Mouse (Mus musculus) lung, postnatal 25 days (tissue): ENCODE data around the gene Bcas3.
A peak's percentile ranks its signal among the peaks of the same experiment; 100 is the strongest.
"Not testable (repeated sequence)": the region's sequence is repeated elsewhere in the genome, so short reads cannot be mapped to it uniquely, and the experiment has no call there.

Experiments
- DNase-seq: peaks from one replicate; pipeline ENCODE4 v3.0.0; 2022; ENCODE audit warnings: low spot score

Gene Bcas3

DNA sequence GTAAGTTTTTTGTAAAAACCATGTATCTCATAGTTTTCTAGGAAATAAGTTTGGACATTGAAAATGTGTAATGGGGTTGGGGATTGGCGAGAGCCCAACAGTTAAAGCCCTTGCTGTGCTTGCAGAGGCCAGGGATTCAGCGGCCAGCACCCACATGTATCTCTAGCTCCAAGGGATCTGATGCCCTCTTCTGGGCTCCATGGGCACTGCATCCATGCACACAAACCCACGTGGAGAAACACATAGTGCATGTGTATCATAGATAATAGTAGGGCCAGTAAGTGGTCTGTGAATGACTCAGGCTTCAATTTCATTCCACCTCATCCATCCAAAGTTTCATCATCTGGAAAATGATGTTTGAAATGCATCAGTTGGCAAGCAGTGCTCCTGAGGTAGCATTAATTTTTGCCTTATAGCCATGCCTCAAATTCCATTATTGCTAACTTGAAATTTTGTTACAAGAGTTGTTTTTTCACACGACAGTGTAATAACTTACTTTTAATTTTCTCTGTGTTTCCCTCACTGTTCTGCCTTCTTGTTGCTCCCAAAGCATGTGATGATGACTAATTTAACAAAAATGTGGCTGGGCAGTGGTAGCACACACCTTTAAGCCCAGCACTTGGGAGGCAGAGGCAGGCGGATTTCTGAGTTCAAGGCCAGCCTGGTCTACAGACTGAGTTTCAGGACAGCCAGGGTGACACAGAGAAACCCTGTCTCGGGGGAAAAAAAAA lies 129.9 kb downstream of the Bcas3 start:
- no peak for DNase-seq

DNA sequence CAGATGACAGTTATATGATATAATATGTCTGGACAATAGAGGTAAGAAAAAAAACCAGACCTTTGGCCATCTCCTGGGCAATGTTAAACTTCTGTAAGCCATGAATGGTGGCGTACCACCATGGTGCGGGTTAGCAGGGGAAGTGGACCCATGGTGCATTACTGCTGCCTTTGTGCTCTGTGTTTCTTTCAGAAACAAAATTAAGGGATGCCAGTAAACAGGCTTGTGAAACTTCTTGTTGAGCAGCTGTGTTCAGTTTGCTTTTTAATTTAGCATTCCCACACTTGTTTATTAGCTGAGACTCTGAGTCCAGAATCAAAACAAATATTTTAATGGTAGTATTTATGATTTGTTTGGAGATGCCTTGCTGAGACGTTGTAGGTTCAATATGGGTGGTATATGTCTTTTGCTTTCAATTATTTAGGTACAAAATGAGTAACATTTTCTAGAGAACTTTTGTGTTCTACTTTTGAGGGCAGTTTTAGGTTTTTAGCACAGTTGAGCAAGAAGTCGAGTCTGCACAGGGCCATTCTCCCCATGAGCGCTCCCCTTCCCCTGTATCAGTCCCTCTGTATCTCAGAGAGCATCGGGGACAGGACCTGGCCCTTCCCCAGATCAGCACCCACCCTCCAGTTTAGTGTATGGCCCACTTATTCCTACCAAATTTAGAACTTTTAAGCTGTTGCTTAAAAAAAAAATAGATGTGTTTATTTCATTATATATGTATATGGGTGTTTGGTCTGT lies 132.4 kb downstream of the Bcas3 start:
- DNase-seq, result no peak

GRCm38 (mm10) chr11:85487501-85487900 lies 134.5 kb downstream of the Bcas3 start:
- no peak for DNase-seq

DNA sequence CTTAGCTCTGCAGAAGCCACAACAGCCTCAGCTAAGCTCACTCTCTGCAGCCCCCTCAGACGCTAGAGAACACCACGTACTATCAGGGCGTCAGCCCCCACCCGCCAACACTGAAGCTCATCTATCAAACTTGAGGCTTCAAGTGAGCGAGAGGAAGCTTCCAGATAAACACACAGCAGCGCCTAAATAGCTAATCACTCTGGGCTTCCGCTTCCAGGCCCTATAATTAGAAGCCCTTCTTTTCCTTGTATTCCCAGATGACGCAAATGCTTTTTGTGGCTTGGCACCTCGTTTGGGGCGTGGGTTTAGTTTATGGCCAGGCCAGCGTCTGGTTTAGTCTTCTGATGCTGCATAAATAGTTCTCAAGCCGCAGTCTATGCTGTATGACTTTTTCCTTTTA lies 139.3 kb downstream of the Bcas3 start:
- DNase-seq, result peak; percentile 93

DNA sequence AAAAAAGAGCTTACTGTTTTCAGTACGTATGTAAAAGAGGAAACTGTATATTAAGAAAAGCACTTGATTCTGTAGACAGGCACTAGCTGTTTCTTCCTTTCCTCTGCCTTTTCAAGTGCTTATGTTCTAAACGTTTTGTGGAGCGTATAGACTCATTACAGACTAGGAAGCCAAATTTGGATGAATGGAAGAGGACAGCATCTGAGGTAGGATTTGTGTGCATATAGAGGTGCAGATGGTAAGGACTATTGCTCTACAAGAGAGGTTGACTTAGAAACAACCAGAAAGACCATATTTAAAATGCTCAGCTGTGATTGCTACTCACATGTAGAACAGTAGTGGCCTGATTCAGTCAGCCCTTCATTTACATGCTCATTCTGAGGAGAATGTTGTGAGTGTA lies 139.7 kb downstream of the Bcas3 start:
- no peak for DNase-seq

- no peak for DNase-seq
Measured at GRCm38 (mm10) chr11:85499561-85499960, 146.6 kb downstream of the Bcas3 start.

DNA sequence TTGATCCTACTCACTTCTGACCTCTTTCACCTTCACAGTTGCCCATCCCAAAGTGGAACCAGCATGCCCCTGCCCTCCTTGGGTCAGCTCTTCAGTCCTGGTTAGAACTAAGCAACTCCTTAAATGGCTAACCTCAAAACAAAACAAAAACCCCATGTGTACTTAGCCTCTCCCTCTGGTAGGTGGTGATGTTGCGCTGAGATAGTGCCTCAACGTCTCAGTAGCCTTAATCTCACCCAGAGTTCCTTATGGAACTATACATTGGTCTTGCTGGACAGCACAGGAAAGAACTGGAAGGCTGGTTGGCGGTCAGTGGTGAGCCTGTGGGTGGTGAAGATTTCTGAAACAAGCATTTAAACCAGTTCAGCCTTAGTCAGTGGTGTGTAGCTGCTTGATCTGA lies 149.1 kb downstream of the Bcas3 start:
- DNase-seq, result no peak

- not testable (repeated sequence) for DNase-seq
Measured at GRCm38 (mm10) chr11:85504812-85505211, 151.8 kb downstream of the Bcas3 start.

DNA sequence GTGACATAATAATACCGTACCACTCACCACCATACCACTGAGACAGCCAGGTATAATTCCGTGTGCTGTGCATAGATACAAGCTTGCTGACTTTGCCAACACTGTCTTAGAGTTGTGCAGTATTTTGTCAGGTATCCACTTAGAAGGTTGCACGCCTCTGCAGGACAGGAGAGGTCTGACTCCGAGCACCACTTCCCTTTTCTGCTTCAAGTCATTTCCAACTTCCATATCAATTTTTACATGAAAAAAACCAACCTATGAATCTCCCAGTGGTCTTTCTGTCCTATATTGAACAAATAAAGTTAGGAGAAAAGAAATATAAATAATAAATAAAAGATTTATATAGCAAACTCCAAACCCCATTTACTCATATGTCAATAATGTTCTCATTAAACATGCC lies 152.8 kb downstream of the Bcas3 start:
- no peak for DNase-seq

DNA sequence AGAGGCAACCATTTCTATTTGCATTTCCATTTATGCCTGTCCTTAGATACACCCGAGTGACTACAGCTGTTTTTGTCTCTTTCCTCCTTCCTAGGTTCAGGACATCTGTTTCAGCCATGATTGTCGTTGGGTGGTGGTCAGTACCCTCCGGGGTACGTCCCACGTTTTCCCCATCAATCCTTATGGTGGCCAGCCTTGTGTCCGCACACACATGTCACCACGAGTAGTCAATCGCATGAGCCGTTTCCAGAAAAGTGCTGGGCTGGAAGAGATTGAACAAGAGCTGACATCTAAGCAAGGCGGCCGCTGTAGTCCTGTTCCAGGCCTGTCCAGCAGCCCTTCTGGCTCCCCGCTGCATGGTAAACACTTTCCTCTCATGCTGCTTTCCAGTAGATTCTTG lies 156.4 kb downstream of the Bcas3 start:
- DNase-seq, result no peak

DNA sequence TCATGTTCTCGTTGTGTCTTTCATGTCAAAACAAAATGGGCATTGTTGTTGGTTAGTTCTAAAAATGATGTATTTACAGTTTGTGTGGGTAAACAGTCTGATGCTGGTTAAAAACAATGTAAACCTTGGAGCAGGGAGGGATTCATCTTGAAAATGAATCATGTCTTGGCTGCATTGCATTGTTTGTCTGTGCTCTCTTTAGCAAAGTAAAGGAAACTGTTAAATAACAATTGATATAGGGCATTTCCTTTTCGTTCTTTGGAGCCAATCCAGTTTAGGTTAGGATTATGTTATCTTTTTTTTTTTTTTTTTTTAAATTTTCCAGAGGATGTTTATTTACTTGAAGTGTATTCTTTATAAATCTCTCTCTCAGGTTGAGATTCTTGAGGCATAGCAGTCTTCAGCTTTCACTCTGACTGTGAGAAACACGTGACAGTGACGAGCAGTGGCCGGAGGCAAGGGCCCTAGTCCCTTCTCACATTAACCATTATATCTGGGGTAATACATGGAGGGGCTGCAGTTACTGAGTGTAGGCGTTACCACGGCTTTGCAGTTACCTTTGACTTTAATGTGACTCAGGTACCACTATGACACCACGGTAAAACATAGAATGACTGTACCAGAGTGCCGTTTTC lies 158.4 kb downstream of the Bcas3 start:
- peak; percentile 39 for DNase-seq

DNA sequence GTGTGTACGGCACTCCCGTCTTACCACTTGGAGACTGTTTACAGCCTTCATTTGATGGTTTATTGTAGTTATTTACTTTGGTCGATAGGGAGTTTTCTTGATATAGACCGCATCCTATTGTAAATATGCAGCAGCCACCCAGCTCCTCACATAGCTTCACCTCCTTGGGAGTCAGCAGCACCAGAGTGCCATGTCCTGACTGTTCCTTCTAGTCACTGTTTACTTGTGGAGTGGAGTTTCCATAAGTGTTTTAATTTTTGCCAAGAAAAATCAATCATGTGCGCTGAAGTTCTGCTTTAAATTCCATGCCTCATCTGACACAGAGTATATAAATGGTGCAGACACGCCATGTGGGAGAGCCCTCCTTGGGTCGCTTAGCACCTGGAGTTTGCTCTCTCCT lies 163.8 kb downstream of the Bcas3 start:
- DNase-seq, result no peak

DNA sequence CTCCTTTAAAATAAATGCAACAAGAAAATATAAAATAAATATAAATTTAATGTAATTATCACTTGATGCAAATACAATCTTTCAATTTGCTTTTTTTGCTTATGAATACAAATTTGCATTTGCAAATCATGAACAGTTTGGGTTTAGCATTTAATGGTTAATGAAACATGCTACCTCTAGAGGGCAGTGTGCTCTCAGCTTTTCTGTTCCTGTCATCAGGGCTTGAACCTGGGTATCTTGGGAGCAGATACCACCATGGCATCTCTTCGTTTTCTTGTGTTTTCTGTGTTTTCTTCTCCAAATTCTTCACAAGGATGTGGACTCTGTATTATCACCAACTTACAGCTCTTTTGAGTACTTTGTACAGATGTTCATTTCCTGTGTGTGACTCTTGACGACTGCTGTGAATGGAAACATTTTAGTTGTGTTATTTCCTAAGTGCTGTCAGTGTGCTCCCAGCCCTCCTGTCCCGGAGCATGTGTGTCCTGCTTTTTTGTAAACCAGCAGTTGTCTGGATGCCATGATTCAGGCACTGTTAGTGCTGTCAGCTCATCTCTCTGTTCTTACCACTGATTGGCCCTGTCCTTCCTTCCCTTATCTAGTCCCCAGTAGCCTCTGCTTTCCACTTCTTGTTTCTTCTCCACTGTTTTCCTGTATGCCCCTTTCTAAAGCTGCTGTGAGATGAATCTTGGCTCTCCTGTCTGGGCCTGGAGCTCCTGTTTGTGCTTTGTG lies 165.2 kb downstream of the Bcas3 start:
- DNase-seq, result peak; percentile 58

DNA sequence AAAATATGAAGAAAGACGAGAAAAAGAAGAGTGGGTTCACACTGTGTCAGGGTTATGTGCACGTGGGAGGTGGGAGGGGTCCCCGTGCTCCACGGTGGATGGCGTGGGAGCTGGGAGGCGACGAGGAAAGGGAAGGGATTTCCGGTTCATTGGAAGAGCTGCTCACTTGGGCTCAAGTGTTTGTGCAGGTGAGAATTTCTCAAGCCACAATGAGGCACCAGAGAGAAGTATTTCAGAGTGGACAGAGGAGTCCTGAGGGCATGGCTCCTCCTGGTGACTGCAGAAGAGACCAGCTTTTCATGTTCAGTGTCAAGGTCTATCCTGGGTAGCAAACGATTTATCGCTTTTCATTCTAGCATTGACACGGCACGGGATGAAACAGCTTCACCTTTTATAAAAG lies 167.3 kb downstream of the Bcas3 start:
- DNase-seq, result no peak

DNA sequence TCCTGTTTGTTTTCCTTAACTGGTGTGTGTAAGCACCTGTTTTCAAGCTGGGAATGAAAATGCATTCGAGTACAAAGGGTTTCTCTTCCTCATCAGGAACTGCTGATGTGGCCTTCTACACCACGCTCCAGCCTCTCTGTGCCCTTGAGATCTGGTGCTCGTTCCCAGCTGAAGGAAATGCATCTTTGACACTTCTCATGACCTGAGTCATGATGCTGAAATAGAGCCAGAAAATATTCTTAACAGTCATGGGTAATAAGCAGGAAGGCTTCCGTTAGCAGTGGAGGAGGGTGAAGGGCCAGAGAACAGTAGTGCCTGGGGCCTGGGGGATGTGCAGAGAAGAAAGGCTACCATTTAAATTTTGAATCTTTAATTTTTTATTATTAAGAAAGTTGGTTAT lies 168.0 kb downstream of the Bcas3 start:
- DNase-seq, result peak; percentile 58

- peak; percentile 58 for DNase-seq
Measured at GRCm38 (mm10) chr11:85523646-85524045, 170.7 kb downstream of the Bcas3 start.

GRCm38 (mm10) chr11:85524186-85524585 lies 171.2 kb downstream of the Bcas3 start:
- peak; percentile 68 for DNase-seq

- peak; percentile 37 for DNase-seq
Measured at GRCm38 (mm10) chr11:85524841-85525500, 172.0 kb downstream of the Bcas3 start.

DNA sequence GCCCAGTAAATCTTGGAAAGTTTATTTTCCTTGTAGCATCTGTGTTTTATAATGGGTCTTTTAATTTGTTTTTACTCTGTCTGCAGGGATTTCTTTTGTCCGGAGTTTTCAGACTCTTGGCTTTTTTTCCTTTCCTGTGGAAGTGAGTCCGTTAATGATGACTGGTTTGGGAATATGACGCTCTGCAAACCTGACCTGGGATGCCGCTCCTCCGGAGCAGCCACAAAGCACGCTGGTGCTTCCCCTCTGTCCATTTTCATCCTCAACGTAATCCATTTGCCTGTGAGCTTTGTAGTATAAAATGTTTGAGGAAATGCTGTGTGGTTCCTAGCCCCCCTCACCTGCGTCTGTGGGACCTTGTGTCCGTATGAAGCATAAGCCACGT lies 172.5 kb downstream of the Bcas3 start:
- no peak for DNase-seq

DNA sequence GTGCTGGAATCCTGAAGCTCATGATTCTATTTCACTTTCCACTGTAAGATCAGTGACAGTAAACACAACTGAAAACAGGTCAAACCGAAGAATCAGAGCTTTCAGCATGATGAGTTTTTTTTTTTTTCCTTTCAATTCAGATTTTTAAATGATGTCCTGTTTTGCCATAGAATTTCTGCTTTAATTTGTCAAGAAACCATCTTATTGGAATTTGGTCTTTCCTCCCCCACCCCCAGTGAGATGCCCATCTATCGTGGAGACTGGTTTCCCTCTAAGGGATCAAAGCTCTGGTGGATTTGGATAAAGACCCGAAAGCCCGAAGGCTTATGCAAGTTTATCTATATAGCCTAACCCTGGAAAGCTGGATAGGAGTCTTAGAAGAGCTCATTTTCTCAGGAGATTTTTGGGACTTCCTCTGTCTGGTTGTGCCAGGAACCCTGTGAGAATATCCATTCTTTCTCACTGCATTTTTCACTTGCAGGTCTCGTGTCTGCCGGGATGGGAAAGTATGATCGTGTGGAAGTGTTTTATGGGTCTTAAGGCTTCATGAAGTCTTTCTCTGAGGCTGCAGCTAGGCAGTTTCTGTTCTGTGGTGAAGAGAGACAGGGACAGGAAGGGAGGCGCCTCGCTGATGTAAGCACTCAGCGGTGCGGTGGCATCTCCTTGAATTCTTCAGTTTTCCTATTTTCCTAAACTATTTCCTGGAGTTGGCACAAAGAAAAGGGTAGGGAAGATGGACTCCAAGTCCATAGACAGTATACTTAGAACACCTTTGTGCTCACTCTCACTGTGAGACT lies 173.2 kb downstream of the Bcas3 start:
- no peak for DNase-seq

DNA sequence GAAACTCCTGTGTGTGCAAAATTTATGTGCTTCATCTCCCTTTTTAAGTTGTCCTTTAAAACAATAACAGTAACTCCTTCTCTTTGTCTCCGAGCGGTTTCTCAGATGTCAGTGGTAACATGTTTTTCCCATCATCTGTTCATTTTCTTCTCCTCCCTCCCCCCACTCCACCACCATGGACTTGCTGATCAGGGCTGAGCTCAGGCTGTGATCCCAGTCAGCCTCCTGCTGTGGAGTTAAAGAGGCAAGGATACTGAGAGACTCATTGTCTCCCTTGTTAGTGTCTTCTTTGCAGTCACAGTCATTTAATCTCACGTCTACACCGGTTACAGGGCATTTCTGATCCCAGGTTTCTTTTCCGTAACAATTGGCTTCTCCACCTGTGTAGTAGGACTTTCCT lies 174.3 kb downstream of the Bcas3 start:
- no peak for DNase-seq
